Mouse (Mus musculus): ENCODE results near the gene Tmem184b. TPM values are rescaled to one million over a fixed set of nuclear protein-coding genes. Genes with fewer than 3 reads are reported as not detected.
A peak's percentile ranks its signal among the peaks of the same experiment; 100 is the strongest.

The Tmem184b gene
- polyA plus RNA-seq, 1 experiment from 2014 or later: 33.5 TPM

DNA sequence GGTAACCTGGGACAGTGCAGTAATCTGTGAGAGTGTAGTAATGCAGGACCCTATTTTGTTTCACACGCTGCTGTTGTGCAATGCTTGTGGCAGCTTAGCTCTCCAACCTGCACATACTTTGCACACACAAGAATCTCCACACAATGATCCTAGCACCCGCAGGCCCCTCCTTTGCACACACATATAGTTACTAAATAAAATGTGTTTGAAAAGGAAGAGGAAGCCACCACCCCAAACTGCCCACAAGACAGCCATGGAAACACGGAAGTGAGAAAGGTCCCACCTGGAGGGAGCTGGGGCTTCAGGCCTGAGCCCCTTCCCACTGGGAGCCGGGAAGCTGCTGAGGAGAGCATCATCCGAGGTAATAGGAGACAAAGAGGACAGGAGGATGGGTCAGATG, 64.4 kb downstream of the Tmem184b start:
- no peaks in the 10 kb centered on the region for H3K27me3 ChIP-seq (ENCODE audit: control insufficient read depth, insufficient read depth, low read length)
- ATAC-seq (ENCODE audit: low FRiP score) (no peak), DNase-seq (ENCODE audit: low spot score) (no peak)
- H3K27ac ChIP-seq (ENCODE audit: low read depth, low read length): no peak overlapping the region
- 77% methylated on average over 5 of the region's 5 CpGs for WGBS
- H3K9me3 ChIP-seq (ENCODE audit: control insufficient read depth, low read length): no peaks in the 10 kb centered on the region
- H3K4me3 ChIP-seq (ENCODE audit: low read depth, low read length): no peak overlapping the region
- no peak overlapping the region for H3K9ac ChIP-seq (ENCODE audit: low read depth, low read length)
- 0 out of 2 replicates have a peak, but pooled peaks cover 2% of the 10 kb centered on the region for H3K4me1 ChIP-seq (replicated peaks; ENCODE audit: control insufficient read depth, insufficient read depth, low read length)
- H3K36me3 ChIP-seq (ENCODE audit: control insufficient read depth, insufficient read depth, low read length): no peaks in the 10 kb centered on the region
- H3K4me2 ChIP-seq (replicated peaks; ENCODE audit: low read depth, low read length): no peak overlapping the region

- H3K4me2 ChIP-seq (replicated peaks; ENCODE audit: low read depth, low read length): no peak overlapping the region
- DNase-seq (ENCODE audit: low spot score): no peak
- no peak overlapping the region for H3K4me3 ChIP-seq (ENCODE audit: low read depth, low read length)
- 0 out of 2 replicates have a peak, but pooled peaks have one; percentile 27 for ATAC-seq (ENCODE audit: low FRiP score)
- 0 out of 2 replicates have a peak overlapping the region, but pooled peaks have one; percentile 9 for H3K27ac ChIP-seq (ENCODE audit: low read depth, low read length)
- WGBS: 61% methylated on average over 7 of the region's 7 CpGs
- H3K36me3 ChIP-seq (ENCODE audit: control insufficient read depth, insufficient read depth, low read length): no peaks in the 10 kb centered on the region
- no peaks in the 10 kb centered on the region for H3K9me3 ChIP-seq (ENCODE audit: control insufficient read depth, low read length)
- H3K9ac ChIP-seq (ENCODE audit: low read depth, low read length): no peak overlapping the region
- no peaks in the 10 kb centered on the region for H3K27me3 ChIP-seq (ENCODE audit: control insufficient read depth, insufficient read depth, low read length)
- H3K4me1 ChIP-seq (replicated peaks; ENCODE audit: control insufficient read depth, insufficient read depth, low read length): 0 out of 2 replicates have a peak, but pooled peaks cover 2% of the 10 kb centered on the region
Measured at GRCm38 (mm10) chr15:79335061-79335655, 68.2 kb downstream of the Tmem184b start.

DNA sequence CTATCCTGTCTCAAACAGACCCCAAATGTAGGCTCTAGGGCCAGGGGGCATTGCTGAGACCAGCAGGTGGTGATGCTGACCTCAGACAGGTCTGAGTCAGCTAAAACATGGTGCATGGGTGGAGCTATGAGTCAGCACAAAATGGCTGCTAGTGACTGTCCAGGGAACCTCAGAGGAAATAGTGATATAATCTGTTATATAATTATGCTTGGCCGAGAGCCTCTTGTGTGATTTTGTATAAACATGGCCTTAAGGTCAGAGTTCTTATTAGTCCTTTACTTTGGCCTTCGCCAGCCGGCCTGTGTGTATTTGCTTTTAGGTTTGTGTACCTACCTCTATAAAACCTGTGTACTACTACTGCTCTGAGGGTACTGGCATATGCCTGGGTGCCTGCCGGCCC, 70.0 kb downstream of the Tmem184b start:
- 0 out of 2 replicates have a peak, but pooled peaks cover 2% of the 10 kb centered on the region for H3K4me1 ChIP-seq (replicated peaks; ENCODE audit: control insufficient read depth, insufficient read depth, low read length)
- DNase-seq (ENCODE audit: low spot score) (no peak), ATAC-seq (ENCODE audit: low FRiP score) (no peak)
- H3K36me3 ChIP-seq (ENCODE audit: control insufficient read depth, insufficient read depth, low read length): no peaks in the 10 kb centered on the region
- no peak overlapping the region for H3K27ac ChIP-seq (ENCODE audit: low read depth, low read length)
- no peak overlapping the region for H3K9ac ChIP-seq (ENCODE audit: low read depth, low read length)
- H3K4me3 ChIP-seq (ENCODE audit: low read depth, low read length): no peak overlapping the region
- no peak overlapping the region for H3K4me2 ChIP-seq (replicated peaks; ENCODE audit: low read depth, low read length)
- H3K9me3 ChIP-seq (ENCODE audit: control insufficient read depth, low read length): no peaks in the 10 kb centered on the region
- 83% methylated on average over 4 of the region's 4 CpGs for WGBS
- H3K27me3 ChIP-seq (ENCODE audit: control insufficient read depth, insufficient read depth, low read length): no peaks in the 10 kb centered on the region

DNA sequence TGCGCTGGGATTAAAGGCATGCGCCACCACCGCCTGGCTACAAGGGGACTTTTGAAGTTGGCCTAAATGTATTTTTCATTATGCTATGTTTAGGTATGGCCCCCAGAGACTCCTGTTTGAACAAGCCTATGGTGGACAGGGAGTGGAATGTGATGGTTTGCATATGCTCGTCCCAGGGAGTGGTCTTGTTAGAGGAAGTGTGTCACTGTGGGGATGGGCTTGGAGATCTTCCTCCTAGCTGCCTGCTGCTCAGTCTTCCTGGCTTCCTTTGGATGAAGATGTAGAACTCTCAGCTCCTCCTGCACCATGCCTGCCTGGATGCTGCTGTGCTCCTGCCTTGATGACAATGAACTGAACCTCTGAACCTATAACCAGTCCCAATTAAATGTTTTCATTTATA, 72.8 kb downstream of the Tmem184b start:
- Histone ChIP-seq H3K9ac (ENCODE audit: low read depth, low read length) (no peak overlapping the region), H3K4me2 (replicated peaks; ENCODE audit: low read depth, low read length) (no peak overlapping the region), H3K27ac (ENCODE audit: low read depth, low read length) (no peak overlapping the region), H3K27me3 (ENCODE audit: control insufficient read depth, insufficient read depth, low read length) (no peaks in the 10 kb centered on the region), H3K4me1 (replicated peaks; ENCODE audit: control insufficient read depth, insufficient read depth, low read length) (0 out of 2 replicates have a peak, but pooled peaks cover 6% of the 10 kb centered on the region), H3K4me3 (ENCODE audit: low read depth, low read length) (no peak overlapping the region), H3K36me3 (ENCODE audit: control insufficient read depth, insufficient read depth, low read length) (no peaks in the 10 kb centered on the region), H3K9me3 (ENCODE audit: control insufficient read depth, low read length) (no peaks in the 10 kb centered on the region)
- ATAC-seq (ENCODE audit: low FRiP score): no peak
- 50% methylated on average over 4 of the region's 4 CpGs for WGBS
- no peak for DNase-seq (ENCODE audit: low spot score)

DNA sequence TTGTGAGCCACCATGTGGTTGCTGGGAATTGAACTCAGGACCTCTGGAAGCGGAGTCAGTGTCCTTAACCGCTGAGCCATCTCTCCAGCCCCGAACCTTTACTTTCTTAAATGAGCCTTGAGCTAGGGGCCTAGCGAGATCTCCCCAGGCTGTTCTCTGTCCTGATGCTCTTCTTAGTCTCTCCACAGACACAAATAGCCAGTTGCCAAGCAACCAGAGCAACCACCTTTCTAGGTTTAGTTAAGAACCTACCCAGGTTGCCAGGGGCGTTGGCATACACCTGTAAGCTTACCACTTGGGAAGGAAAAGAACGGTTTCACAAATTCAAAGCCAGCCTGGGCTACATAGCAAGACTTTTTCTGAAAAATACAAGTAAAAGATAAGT, 73.4 kb downstream of the Tmem184b start:
- Histone ChIP-seq H3K9ac (ENCODE audit: low read depth, low read length) (no peak overlapping the region), H3K36me3 (ENCODE audit: control insufficient read depth, insufficient read depth, low read length) (no peaks in the 10 kb centered on the region), H3K4me2 (replicated peaks; ENCODE audit: low read depth, low read length) (no peak overlapping the region), H3K9me3 (ENCODE audit: control insufficient read depth, low read length) (no peaks in the 10 kb centered on the region), H3K4me3 (ENCODE audit: low read depth, low read length) (no peak overlapping the region), H3K27me3 (ENCODE audit: control insufficient read depth, insufficient read depth, low read length) (no peaks in the 10 kb centered on the region), H3K4me1 (replicated peaks; ENCODE audit: control insufficient read depth, insufficient read depth, low read length) (0 out of 2 replicates have a peak, but pooled peaks cover 5% of the 10 kb centered on the region), H3K27ac (ENCODE audit: low read depth, low read length) (no peak overlapping the region)
- 83% methylated on average over 6 of the region's 6 CpGs for WGBS
- ATAC-seq (ENCODE audit: low FRiP score) (no peak), DNase-seq (ENCODE audit: low spot score) (no peak)

- ATAC-seq (ENCODE audit: low FRiP score) (no peak), DNase-seq (ENCODE audit: low spot score) (no peak)
- H3K27me3 ChIP-seq (ENCODE audit: control insufficient read depth, insufficient read depth, low read length): no peaks in the 10 kb centered on the region
- H3K4me2 ChIP-seq (replicated peaks; ENCODE audit: low read depth, low read length): no peak overlapping the region
- 0 out of 2 replicates have a peak, but pooled peaks cover 4% of the 10 kb centered on the region for H3K4me1 ChIP-seq (replicated peaks; ENCODE audit: control insufficient read depth, insufficient read depth, low read length)
- H3K9me3 ChIP-seq (ENCODE audit: control insufficient read depth, low read length): no peaks in the 10 kb centered on the region
- H3K9ac ChIP-seq (ENCODE audit: low read depth, low read length): no peak overlapping the region
- H3K4me3 ChIP-seq (ENCODE audit: low read depth, low read length): no peak overlapping the region
- no peaks in the 10 kb centered on the region for H3K36me3 ChIP-seq (ENCODE audit: control insufficient read depth, insufficient read depth, low read length)
- WGBS: 98% methylated on average over 6 of the region's 6 CpGs
- H3K27ac ChIP-seq (ENCODE audit: low read depth, low read length): no peak overlapping the region
Measured at GRCm38 (mm10) chr15:79329346-79329978, 73.9 kb downstream of the Tmem184b start.

DNA sequence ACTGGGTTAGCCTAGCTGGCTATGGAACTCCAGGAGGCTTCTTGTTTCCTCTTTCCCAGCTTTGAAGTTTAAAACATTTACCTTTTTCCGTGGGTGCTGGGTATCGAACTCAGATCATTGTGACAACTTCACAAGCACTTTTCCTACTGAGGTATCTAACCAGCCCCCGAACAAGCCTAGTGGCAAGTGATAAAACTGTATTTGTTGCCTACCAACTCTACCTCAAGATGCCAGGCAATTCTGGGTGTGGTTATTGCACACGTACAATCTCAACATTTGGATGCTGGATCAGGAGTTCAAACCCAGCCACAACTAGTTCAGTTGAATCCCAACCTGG, 74.5 kb downstream of the Tmem184b start:
- DNase-seq (ENCODE audit: low spot score): peak; percentile 37
- no peak overlapping the region for H3K4me2 ChIP-seq (replicated peaks; ENCODE audit: low read depth, low read length)
- no peaks in the 10 kb centered on the region for H3K9me3 ChIP-seq (ENCODE audit: control insufficient read depth, low read length)
- H3K36me3 ChIP-seq (ENCODE audit: control insufficient read depth, insufficient read depth, low read length): no peaks in the 10 kb centered on the region
- no peaks in the 10 kb centered on the region for H3K27me3 ChIP-seq (ENCODE audit: control insufficient read depth, insufficient read depth, low read length)
- WGBS: 92% methylated on average over 4 of the region's 4 CpGs
- no peak for ATAC-seq (ENCODE audit: low FRiP score)
- H3K27ac ChIP-seq (ENCODE audit: low read depth, low read length): no peak overlapping the region
- no peak overlapping the region for H3K4me3 ChIP-seq (ENCODE audit: low read depth, low read length)
- no peak overlapping the region for H3K9ac ChIP-seq (ENCODE audit: low read depth, low read length)
- 0 out of 2 replicates have a peak, but pooled peaks cover 4% of the 10 kb centered on the region for H3K4me1 ChIP-seq (replicated peaks; ENCODE audit: control insufficient read depth, insufficient read depth, low read length)

DNA sequence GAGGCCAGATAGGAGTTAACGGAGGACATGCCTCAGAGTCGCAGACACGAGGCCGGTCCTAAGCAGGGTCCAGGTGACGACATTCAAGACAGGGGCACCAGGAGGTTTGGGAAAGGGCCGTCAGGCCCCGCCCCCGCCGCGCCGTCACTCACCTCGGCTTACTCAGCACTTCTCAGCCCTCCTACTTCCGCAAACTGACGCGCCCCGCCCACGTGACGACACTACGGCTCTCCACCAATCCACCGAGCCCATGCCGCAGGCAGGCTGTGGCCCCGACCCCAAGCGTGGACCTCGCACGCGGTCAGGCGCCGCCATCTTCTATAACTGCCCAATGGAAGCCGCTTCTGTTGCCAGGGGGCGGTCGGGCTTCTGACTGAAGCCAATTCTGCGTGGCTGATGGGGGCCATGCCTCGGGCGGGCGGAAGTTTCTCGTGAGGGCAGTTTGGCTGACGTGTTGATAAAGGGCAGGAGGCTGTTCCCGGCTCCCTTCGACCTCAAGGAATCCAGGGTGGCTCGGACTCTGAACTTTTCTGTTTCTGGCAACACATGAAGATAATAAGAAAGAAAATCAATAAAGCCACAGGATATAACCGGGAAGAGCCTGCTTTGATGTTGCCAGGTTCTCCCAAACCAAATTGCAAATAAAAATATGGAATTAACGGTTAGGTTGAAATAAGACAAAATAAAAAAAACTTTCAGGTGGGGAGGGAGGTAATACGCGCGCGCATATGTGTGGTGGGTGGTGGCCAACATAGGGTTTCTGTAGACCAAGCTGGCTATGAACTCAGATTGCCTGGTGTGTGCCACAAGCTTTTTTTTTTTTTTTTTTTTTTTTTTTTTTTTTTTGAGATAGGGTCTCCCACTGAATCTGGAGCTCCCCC, 75.1 kb downstream of the Tmem184b start, which contains the start of gene Pla2g6:
Gene Pla2g6 (minus strand): TSS at position 333 of the 881 bp plus-strand sequence.
- ATAC-seq (ENCODE audit: low FRiP score): peak; percentile 98
- 4% methylated on average over 46 of the region's 46 CpGs for WGBS
- H3K27me3 ChIP-seq (ENCODE audit: control insufficient read depth, insufficient read depth, low read length): no peaks in the 10 kb centered on the region

More for the DNA sequence above, 75.1 kb downstream of the Tmem184b start, which contains the start of gene Pla2g6:
- Histone ChIP-seq H3K9ac (ENCODE audit: low read depth, low read length) (peak within 1 kb of the TSS; percentile 68), H3K27ac (ENCODE audit: low read depth, low read length) (peak within 1 kb of the TSS; percentile 86), H3K36me3 (ENCODE audit: control insufficient read depth, insufficient read depth, low read length) (no peaks in the 10 kb centered on the region), H3K9me3 (ENCODE audit: control insufficient read depth, low read length) (no peaks in the 10 kb centered on the region), H3K4me1 (replicated peaks; ENCODE audit: control insufficient read depth, insufficient read depth, low read length) (peaks cover 4% of the 10 kb centered on the region; the same call in 1 of the 2 replicates), H3K4me2 (replicated peaks; ENCODE audit: low read depth, low read length) (peak within 1 kb of the TSS; percentile 81), H3K4me3 (ENCODE audit: low read depth, low read length) (peak within 1 kb of the TSS; percentile 50)
- DNase-seq (ENCODE audit: low spot score): peak; percentile 99

Data from hindbrain, embryonic 11.5 days (tissue).